Mouse (Mus musculus): ENCODE data around the gene Tbx2. TPM values are rescaled to one million over a fixed set of nuclear protein-coding genes. Genes with fewer than 3 reads are reported as not detected.

The Tbx2 gene
- polyA plus RNA-seq, 1 experiment = 1.0 TPM

GRCm38 (mm10) chr11:85890563-85890845, 58.2 kb downstream of the Tbx2 start:
- TF ChIP-seq USF1 (IDR thresholded peaks at IDR 0.05; ENCODE audit: low read depth) (no peak), POLR2A (IDR thresholded peaks at IDR 0.05; ENCODE audit: insufficient read length, low read depth) (no peak), MYOD1 (IDR thresholded peaks at IDR 0.05; ENCODE audit: control insufficient read depth in 1 of 3, insufficient read length in 2 of 3, low read depth in 2 of 3) (no peak), E2F4 (IDR thresholded peaks at IDR 0.05; ENCODE audit: insufficient read depth) (no peak), TCF3 (IDR thresholded peaks at IDR 0.05; ENCODE audit: insufficient read length, low read depth) (no peak), TCF12 (IDR thresholded peaks at IDR 0.05; ENCODE audit: insufficient read depth, poor library complexity, severe bottlenecking) (no peak), MAX (IDR thresholded peaks at IDR 0.05; ENCODE audit: low read depth) (no peak)
- no peak overlapping the region for H3ac ChIP-seq (ENCODE audit: control insufficient read depth, insufficient read length)
- H3K36me3 ChIP-seq (ENCODE audit: control insufficient read depth, insufficient read depth) = no peaks in the 10 kb centered on the region
- H3K79me2 ChIP-seq (ENCODE audit: control insufficient read depth, insufficient read depth) = no peaks in the 10 kb centered on the region
- peaks cover 63% of the 10 kb centered on the region for H3K27me3 ChIP-seq (ENCODE audit: control insufficient read depth, insufficient read depth, insufficient read length)
- no peak overlapping the region for H3K4me3 ChIP-seq
- H3K4me2 ChIP-seq (ENCODE audit: low read depth) = no peak overlapping the region

- no peak overlapping the region for H3ac ChIP-seq (ENCODE audit: control insufficient read depth, insufficient read length)
- TF ChIP-seq REST (IDR thresholded peaks at IDR 0.05; ENCODE audit: insufficient read depth, insufficient read length) = no peak
- H3K79me2 ChIP-seq (ENCODE audit: control insufficient read depth, insufficient read depth) = no peaks in the 10 kb centered on the region
- H3K36me3 ChIP-seq (ENCODE audit: control insufficient read depth, insufficient read depth) = no peaks in the 10 kb centered on the region
- no peak overlapping the region for H3K4me3 ChIP-seq
- H3K4me2 ChIP-seq (ENCODE audit: low read depth) = no peak overlapping the region
- H3K27me3 ChIP-seq (ENCODE audit: control insufficient read depth, insufficient read depth, insufficient read length) = peaks cover 61% of the 10 kb centered on the region
Observed at GRCm38 (mm10) chr11:85891010-85891691, 58.8 kb downstream of the Tbx2 start.

Other genes with a start within 250 kb of the Tbx2 start
- gene Gm11444, start 17.8 kb downstream of the Tbx2 start, polyA plus RNA-seq (2012; fragmentation: generic; extraction: Trizol) = not detected
- gene Tbx4, start 53.9 kb downstream of the Tbx2 start, polyA plus RNA-seq (2012; fragmentation: generic; extraction: Trizol) = 0.29 TPM

All from myocyte (in vitro differentiated cells).